Mouse (Mus musculus): ENCODE results near the gene Rfc2.

GRCm38 (mm10) chr5:134532417-134532816, 48.7 kb upstream of the Rfc2 start:
- TF ChIP-seq CTCF (IDR thresholded peaks at IDR 0.05; ENCODE audit: low read depth), result no peak
- no peak for TF ChIP-seq EP300 (optimal IDR thresholded peaks at IDR 0.05)

All from stomach, postnatal 0 days (tissue).